Mouse (Mus musculus): ENCODE measurements at regions not wholly inside any gene's neighbourhood (a gene's known extent, or its start where the extent isn't known, plus 50 kb on each side); places are given as distances from the start of the nearest gene placed in this dataset.
A peak's percentile ranks its signal among the peaks of the same experiment; 100 is the strongest.
"Not testable (repeated sequence)": the region's sequence is repeated elsewhere in the genome, so short reads cannot be mapped to it uniquely, and the experiment has no call there.

DNA sequence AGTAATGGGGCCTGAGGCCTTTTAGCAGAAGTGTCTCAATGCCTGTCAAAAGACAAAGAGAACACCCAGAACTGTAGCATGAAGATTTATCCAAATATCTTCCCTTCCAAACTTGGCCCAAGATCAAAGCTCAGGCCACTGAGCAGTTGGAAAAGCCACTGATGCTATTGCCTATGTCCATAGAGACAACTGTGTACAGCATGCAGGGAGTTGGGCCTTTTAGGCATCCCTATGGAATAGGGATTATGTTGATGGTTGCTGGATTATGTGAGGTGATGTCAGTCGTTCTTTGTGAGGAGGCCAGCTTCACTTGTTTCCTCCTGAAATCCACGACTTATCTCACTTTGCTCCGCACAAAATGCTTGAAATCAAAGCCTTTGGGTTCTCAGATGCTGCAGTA, 153.1 kb upstream of the Gm17728 start:
- DNase-seq (ENCODE audit: extremely low spot score), result no peak

DNA sequence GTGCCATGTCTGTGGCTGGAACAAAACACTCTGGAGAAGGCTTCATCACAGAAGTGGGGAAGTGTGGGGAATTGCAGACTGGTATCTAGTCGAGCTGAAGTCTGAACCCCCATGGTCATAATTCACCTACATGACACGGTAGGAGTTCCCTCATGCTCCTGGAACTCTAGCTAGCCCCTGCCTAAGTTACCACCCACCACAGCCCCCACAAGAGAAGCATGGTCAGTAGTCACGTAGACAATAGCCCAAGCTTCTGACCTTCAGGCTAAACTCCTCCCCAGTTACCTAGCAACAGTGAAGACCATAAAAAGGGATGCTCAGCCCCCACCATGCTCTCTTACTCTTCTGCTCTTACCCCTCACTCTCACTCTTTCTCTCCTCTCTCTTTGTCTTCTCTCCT, 143.8 kb upstream of the Gm17728 start:
- DNase-seq (ENCODE audit: extremely low spot score), result not testable (repeated sequence)

DNA sequence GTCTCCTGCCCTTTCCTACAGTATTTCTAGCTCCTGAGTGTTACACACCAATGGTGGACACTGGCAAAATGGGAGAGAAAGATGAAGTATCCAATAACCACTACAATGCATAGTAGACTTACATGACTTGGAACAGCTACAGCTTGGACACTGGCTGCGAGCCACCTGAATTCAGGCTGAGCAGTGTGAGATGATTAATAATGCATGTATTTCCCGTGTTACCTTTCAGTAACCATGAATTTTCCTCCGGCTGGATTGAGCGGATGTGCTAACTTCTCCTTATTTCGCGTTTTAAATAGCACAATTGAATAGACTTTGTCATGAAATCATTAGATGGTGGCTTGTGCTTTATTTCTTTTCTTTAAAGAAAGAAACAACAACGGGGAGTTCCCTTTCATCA, 142.4 kb upstream of the Gm17728 start:
- DNase-seq (ENCODE audit: extremely low spot score), result no peak

DNA sequence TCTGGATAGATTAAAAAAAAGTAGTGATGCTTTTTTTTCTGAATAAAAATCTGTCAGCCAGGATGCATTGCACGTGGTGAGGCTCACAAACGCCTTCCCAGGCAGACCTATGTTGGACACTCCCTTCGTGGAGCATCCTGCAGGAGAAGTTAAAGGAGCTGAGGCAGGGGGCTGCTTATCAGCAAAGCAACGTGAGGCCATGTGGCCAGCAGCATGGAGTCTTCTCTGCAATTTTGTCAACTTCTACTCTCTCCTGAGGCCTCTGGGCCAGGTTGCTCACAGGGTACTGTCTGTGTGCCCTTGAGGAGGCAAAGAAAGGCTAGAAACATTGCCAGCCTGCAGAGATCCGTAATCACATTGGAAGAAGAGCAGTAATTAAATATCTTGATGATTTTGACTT, 140.0 kb upstream of the Gm17728 start:
- no peak for DNase-seq (ENCODE audit: extremely low spot score)

DNA sequence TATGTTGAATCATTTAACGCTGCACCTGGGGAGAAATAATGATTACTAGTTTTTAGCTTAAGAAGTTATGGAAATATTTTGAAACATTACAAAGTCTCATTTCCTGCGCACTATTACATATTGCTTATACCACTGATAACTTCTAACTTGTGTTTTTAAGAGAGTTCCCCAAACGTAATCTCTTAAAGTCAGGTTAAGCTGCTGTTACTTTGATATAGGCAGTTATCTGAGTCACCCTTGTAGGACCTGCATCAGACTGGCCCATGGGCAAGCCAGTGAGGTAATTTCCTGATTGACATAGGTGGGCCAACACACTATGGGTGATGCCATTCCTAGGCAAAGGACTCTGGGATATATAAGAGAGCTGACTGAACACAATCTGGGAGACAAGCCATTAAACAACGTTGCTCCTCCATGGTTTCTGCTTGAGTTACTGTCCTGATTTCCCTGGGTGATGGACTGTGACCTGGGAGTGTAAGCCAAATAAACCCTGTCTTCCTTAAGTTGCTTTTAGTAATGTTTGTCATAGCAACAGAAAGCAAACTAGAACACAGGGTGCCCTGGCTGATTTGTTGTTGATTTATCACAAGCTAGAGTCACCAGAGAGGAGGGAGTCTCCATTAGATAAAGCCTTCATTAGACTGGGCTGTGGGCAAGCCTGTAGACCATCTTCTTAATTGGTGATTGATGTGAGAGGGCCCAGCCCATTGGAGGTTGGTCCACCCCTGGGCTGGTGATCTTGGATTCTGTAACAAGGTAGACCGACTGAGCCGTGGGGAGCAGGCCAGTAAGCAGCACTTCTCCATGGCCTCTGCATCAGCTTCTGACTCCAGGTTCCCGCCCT, 139.3 kb upstream of the Gm17728 start:
- DNase-seq (ENCODE audit: extremely low spot score), result no peak

DNA sequence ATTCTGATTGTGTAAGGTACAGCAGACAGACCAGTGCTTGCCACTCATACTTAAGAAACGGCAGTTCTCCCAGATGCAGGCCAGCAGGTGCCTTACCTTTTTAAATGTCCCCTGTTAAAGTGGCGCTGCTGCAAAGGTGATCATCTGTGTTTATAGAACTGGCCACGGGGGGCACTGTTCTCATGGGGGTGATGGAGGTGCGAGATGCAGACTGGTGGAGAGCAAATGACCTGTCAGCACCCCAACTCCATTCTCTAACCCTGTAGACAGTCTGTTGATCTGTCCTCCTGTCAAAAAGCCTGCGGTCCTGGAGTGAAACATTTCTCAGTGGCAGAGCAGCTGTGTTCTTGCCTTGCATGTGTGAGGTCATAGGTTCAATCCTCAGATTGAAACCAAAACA, 135.4 kb upstream of the Gm17728 start:
- no peak for DNase-seq (ENCODE audit: extremely low spot score)

DNA sequence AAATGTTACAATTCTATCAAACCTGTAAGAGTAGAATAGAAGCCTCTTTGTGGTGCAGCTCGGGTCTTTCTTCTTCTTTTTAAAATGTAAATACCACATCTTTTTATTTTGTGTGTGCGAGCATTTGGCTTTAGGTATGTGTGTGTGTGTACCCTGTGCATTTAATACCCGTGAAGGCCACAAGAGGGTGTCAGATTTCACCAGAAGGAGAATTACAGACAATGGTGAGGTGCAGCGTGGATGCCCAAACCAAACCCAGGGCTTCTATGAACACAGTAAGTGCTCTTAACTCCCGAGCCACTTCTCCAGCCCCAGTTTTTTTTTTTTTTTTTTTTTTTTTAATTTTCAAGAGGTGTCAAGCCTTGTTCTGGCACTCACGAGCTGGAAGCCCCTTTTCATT, 135.0 kb upstream of the Gm17728 start:
- DNase-seq (ENCODE audit: extremely low spot score), result no peak

DNA sequence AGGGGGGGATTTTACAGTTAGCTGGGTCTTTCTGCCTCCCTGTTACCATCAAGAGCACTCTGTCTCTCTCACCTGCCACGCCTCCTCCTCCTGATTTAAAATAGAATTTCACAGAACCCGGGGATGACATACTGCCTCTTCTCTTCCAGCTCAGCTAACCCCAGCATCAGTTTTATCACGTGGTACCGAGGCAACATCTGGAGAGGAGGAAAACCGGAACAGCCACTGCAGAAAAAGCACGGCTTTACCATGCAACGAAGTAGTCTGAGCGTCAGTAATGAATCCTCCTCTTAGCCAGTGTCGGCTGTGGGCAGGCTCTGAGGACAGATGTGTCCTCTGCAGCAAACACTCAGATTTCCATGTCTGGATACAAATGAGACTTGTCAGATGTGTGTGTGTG, 134.2 kb upstream of the Gm17728 start:
- no peak for DNase-seq (ENCODE audit: extremely low spot score)

DNA sequence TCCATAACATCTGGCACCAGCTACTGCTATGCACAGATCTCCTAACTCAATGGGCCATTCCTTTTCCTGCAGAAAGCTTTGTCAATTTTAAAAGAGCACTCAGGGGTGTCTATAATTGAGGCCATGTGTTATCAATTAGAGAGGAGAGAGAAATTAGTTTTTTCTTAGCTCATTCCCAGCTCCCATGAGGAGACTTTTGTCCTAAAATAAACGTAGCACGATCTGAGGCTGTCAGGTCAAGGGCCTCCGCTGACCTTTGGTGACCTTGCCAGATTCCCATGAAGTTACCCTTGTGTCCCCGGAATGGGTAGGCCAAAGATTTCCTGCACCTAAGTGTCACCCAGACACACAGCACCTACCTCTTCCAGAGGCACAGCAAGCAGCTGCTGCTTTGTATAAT, 130.3 kb upstream of the Gm17728 start:
- DNase-seq (ENCODE audit: extremely low spot score), result peak; percentile 48

DNA sequence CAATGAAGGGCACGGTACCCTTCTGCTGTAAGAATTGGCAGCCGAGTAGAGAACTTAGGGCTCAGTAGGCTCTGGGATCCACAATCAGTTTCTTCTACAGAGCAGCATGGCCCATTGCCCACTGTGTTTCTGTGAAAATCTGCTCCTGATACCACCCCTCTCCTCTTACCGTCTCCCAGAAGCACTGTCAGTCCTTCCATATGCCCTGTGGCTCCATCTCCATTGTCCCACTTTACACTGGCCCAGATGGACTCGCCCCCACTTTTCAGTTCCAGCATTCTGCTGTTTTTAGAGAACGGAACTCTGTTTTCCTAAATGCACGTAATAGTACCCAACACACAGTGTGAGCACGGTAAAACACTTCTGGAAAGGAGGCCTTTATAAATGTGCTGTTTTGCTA, 129.6 kb upstream of the Gm17728 start:
- DNase-seq (ENCODE audit: extremely low spot score), result no peak

DNA sequence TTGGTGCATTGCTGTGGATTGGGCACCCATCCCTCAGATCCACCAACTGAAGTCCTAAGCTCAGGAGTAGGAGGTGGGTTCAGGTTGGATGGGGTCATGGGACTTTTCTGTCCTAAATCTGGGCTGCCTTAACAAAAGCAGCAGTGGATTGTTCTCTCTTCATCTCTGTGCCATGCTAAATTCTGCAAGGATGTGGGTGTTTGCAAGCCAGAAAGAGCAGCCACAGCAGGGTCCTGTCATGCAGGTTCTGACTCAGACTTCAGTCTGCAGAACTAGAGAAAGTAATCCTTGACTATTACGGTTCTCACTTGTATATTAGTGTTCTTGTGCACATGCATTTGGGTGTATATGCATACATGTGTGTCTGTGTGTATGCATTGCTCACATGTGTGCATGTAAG, 125.5 kb upstream of the Gm17728 start:
- no peak for DNase-seq (ENCODE audit: extremely low spot score)

DNA sequence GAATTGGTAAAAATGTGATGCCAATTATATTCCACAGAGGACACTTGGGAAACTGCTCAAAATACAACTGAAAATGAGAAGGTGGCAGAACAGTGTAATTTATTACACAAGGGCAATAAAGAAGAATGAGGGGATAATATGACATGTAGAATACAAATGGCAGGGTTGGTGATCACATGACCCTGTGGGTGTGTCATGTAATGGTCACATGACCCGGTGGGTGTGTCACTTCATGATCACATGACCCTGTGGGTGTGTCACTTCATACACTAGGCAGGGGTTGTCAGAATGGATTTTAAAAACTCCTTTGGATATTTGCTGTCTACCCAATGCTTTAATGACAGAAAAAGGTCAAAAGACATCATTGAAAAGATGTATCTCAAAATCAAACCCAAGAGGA, 123.6 kb upstream of the Gm17728 start:
- DNase-seq (ENCODE audit: extremely low spot score), result no peak

DNA sequence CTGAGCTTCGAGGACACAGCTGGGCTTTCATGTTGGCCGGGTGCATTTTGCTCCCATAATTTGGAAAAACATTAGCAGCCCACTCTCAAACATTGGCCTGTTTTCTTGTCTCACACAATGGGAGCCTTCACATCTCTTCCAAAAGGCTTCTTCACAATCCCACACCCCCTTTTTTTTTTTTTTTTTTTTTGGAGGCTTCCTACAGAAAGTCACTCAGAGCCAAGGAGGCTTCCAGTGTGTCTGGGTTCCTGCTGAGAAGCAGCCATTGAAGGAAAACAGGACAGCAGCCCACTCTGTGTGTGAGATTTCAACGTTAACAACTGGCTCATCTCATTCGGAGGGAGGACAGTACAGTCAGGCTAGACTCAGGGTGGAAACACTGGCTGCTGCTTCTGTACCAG, 120.8 kb upstream of the Gm17728 start:
- no peak for DNase-seq (ENCODE audit: extremely low spot score)

DNA sequence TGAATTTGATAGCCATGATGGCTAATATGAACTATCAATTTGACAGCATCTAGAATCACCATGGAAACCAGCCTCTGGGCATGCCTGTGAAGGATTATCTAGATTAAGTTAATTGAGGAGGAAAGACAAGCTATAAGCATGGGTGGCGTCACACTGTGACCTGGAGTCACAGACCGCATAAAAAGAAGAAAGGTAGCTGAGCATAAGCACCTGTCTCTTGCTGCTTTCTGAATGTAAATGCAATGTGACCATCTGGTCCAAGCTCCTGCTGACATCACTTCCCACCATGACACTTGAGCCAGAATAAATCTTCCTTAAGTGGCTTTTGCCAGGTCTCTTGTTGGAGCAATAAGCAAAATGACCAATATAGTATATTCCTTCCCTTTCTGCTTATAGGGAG, 113.4 kb upstream of the Gm17728 start:
- no peak for DNase-seq (ENCODE audit: extremely low spot score)

DNA sequence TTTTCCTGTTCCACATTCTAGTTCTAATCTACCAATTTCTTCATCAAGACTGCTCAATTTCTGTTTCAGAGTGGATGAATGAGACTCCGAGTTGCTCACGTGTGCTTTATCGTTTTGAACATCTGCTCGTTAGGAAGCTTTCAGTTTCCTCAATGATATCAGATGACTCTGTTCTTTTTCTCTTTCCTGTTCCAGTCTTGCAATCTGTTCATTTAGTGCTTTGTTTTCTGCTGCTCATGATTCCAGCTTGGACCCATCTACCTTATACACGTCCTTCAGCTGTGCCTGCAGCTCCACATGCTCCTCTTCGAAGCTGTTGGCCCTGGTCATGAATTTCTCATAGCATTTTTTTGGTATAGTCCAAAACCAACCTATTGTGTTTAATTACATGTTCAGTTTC, 99.1 kb upstream of the Gm17728 start:
- no peak for DNase-seq (ENCODE audit: extremely low spot score)

DNA sequence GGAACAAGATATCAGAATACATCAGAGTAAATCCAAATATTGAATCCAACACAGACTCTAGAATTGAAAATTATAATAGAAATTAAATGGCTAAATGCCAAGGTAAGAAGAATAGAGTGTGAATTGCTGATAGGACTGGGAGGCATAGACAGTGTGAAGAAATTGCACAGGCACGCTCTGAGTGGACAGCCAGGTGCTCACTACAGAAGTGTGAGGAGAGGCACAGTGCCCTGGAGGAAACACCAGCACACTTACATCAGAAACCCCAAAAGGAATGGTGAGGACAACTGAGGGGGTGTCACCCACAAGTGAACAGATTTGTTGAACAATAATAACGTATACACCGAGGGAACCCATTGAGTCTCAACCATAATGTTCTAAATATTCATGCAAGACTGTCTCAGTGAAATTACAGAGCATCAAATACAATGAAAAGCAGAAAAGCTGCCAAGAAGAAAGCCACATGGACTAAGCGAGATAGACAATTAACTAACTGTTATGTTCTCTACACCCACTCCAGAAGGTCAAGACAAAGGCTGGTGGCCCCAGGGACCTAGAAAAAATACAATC, 92.9 kb upstream of the Gm17728 start:
- no peak for DNase-seq (ENCODE audit: extremely low spot score)

DNA sequence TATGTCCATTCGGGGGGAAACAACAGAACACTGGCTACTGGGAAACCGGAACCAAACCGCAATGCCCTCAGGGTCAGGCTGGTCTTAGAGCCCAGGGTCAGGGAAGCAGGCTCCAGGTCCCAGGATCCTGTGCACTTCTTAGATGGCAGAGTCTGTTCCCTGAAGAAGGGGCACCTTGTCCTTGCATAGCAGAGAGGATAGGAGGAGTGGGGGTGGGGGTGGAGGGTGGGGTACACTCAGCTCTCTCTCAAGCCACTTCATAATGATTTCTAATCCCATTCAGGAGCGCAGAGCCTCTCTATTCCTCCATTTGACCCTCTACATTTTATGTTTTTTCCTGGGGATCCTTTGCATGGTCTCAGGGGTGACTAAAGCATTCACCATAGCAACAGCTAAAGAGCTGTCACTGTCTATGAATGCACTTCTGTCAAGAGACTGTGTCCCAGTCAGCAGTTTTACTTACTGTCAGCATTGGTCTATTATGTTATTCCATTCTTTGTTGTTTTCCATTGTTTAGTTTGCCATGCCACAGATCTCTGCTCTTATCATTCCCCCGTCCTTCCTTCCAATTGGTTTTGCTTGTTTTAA, 64.2 kb upstream of the Gm17728 start:
- no peak for DNase-seq (ENCODE audit: extremely low spot score)
